Mouse (Mus musculus): Measurements from ENCODE around the gene 2700081O15Rik.

GRCm38 (mm10) chr19:7419134-7419533 lies 1.7 kb downstream of the 2700081O15Rik start:
- TF ChIP-seq CTCF (IDR thresholded peaks at IDR 0.05; ENCODE audit: insufficient read depth, low read length) (no peak), POLR2A (IDR thresholded peaks at IDR 0.05; ENCODE audit: borderline replicate concordance, extremely low read depth, low read depth, low read length) (no peak)

All from lung, adult 2 months (tissue).